Mouse (Mus musculus) spleen, adult 2 months (tissue): ENCODE measurements around the gene Nepro.

Source experiments
- CTCF ChIP-seq: fragments of 200-500 bp; IDR thresholded peaks from 2 replicates; pipeline ENCODE4 v1.5.1; 2011; ENCODE audit warnings: mild to moderate bottlenecking, inconsistent platforms; ENCODE audit not compliant: insufficient read depth, insufficient read length, insufficient replicate concordance; ENCODE audit errors: extremely low read depth
- POLR2A ChIP-seq: fragments of 200-500 bp; IDR thresholded peaks from 2 replicates; pipeline ENCODE4 v1.6.1; 2011; ENCODE audit warnings: low read depth, low read length, inconsistent platforms

DNA sequence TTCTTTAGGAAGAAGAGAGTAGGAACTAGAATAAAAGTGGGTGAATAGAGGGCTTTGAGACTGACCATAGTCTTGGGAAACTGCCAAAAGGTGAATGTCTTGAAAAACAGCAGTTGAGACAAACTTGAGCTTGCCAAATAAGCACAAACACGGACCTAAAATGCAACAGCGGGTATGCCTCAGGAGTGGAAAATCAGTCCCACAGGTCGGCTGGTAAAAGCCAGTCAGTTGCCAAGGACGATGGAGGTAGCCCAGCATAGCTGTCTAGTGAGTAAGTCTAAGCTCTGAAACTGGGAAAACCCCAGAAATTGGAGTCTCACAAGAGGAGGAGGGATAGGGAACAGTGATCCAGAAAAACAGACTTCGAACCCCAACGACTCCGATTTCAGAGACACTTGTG, 39.5 kb upstream of the Nepro start:
- TF ChIP-seq POLR2A, result no peak
- TF ChIP-seq CTCF, result no peak
